Mouse (Mus musculus): Measurements from ENCODE around the gene Olfr1357. TPM values are rescaled to one million over a fixed set of nuclear protein-coding genes. Genes with fewer than 3 reads are reported as not detected.
A peak's percentile ranks its signal among the peaks of the same experiment; 100 is the strongest.
"Not testable (repeated sequence)": the region's sequence is repeated elsewhere in the genome, so short reads cannot be mapped to it uniquely, and the experiment has no call there.

Olfr1357 gene
- total RNA-seq (2014; rRNA removed) (not detected in 2 replicates), polyA plus RNA-seq (2012; rRNA removed) (not detected in 2 replicates)

DNA sequence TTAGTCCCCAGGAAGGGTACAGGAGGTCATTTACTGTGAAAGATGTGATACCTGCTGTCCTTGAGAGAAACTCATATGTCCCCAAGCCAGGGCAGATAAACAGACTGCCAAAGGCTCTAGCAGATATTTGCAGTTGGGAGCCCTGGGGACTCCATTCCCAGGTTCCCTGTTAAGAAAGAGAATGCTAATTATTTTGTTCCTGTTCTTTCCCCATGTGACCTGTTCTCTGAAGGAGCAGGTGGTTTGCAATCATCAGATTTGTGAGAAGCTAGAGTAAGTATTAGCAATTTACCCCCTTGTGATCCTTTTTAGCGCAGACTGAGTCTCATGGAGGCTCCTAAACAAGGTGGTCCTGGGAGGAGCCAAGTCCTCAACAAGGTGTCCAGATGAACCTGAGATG is at the start of gene Olfr1357:
Olfr1357 (minus strand) TSS at position 101 of the 400 bp plus-strand sequence.
- H3K4me3 ChIP-seq (ENCODE audit: insufficient read depth, low read depth, low read length), result no peak within 1 kb of the TSS
- no peaks in the 10 kb centered on the region; the same call in 1 of the 2 replicates for H3K27me3 ChIP-seq (ENCODE audit: control insufficient read depth, insufficient read depth, low read length)
- H3K27ac ChIP-seq (replicated peaks; ENCODE audit: insufficient read depth, low read depth, low read length), result no peak within 1 kb of the TSS
- DNase-seq (ENCODE audit: extremely low read depth, low read depth, low spot score), result no peak
- TF ChIP-seq POLR2A (IDR thresholded peaks at IDR 0.05; ENCODE audit: extremely low read depth, insufficient read depth, low read length) (no peak), CTCF (IDR thresholded peaks at IDR 0.05; ENCODE audit: low read depth, low read length) (no peak)
- 83% methylated on average over 1 of the region's 1 CpGs for WGBS
- no peaks in the 10 kb centered on the region for H3K36me3 ChIP-seq (ENCODE audit: control insufficient read depth, insufficient read depth, low read length)
- H3K9ac ChIP-seq (ENCODE audit: low read depth, low read length), result no peak within 1 kb of the TSS
- H3K4me1 ChIP-seq (ENCODE audit: control insufficient read depth, insufficient read depth, low read length), result peaks cover 7% of the 10 kb centered on the region; the same call in 1 of the 2 replicates
- no peaks in the 10 kb centered on the region for H3K79me2 ChIP-seq (ENCODE audit: control insufficient read depth, insufficient read depth, low read length)

DNA sequence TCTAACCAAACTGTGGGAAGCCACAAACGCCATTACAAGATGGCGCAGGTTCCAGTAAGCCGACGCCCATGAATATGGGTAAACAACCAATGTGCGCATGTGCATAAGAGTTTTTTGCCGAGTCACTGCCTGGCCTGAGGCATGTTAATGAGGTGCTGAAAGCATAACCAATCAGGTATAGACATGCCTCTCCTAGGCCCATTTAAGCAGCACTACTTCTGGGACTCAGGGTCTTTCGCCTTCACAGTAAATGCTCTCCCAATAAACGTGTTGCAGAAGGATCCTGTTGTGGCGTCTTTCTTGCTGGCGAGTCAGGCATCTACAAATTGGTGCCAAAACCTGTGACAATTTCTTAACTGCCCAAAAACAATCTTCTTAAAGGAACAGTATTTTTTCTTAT is 48.8 kb upstream of the Olfr1357 start:
- not testable (repeated sequence) for H3K4me1 ChIP-seq (ENCODE audit: control insufficient read depth, insufficient read depth, low read length); H3K4me3 ChIP-seq (ENCODE audit: insufficient read depth, low read depth, low read length); DNase-seq (ENCODE audit: extremely low read depth, low read depth, low spot score); H3K36me3 ChIP-seq (ENCODE audit: control insufficient read depth, insufficient read depth, low read length); H3K9ac ChIP-seq (ENCODE audit: low read depth, low read length); H3K79me2 ChIP-seq (ENCODE audit: control insufficient read depth, insufficient read depth, low read length); H3K27me3 ChIP-seq (ENCODE audit: control insufficient read depth, insufficient read depth, low read length); H3K27ac ChIP-seq (replicated peaks; ENCODE audit: insufficient read depth, low read depth, low read length)
- 94% methylated on average over 10 of the region's 10 CpGs for WGBS

DNA sequence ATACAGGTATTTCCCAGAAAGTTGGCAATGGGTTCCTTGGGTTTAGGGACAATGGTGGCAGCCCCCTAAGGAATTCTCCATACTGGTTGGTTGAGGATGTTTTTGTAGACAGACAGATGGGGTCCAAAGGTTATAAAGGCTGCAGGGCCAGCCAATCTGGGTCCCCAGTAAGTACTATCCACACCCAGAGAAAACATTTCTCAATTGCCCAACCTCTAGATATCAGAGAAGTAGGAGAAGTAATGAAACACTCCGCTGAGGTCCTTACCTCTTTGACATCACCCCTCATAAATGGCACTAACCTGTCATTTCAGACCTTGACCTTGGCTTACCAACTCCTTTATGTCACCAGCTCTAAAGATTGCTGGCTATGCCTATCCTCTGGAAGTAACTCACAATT is 46.7 kb upstream of the Olfr1357 start:
- no peak overlapping the region for H3K27ac ChIP-seq (replicated peaks; ENCODE audit: insufficient read depth, low read depth, low read length)
- H3K9ac ChIP-seq (ENCODE audit: low read depth, low read length), result no peak overlapping the region
- DNase-seq (ENCODE audit: extremely low read depth, low read depth, low spot score), result no peak
- no peaks in the 10 kb centered on the region for H3K27me3 ChIP-seq (ENCODE audit: control insufficient read depth, insufficient read depth, low read length)
- no peaks in the 10 kb centered on the region for H3K79me2 ChIP-seq (ENCODE audit: control insufficient read depth, insufficient read depth, low read length)
- 84% methylated on average over 1 of the region's 1 CpGs for WGBS
- no peaks in the 10 kb centered on the region for H3K36me3 ChIP-seq (ENCODE audit: control insufficient read depth, insufficient read depth, low read length)
- H3K4me1 ChIP-seq (ENCODE audit: control insufficient read depth, insufficient read depth, low read length), result no peaks in the 10 kb centered on the region
- no peak for TF ChIP-seq CTCF (IDR thresholded peaks at IDR 0.05; ENCODE audit: low read depth, low read length)
- TF ChIP-seq POLR2A (IDR thresholded peaks at IDR 0.05; ENCODE audit: extremely low read depth, insufficient read depth, low read length), result no peak
- H3K4me3 ChIP-seq (ENCODE audit: insufficient read depth, low read depth, low read length), result no peak overlapping the region

- Histone ChIP-seq H3K9ac (ENCODE audit: low read depth, low read length) (no peak overlapping the region), H3K4me1 (ENCODE audit: control insufficient read depth, insufficient read depth, low read length) (no peaks in the 10 kb centered on the region), H3K36me3 (ENCODE audit: control insufficient read depth, insufficient read depth, low read length) (no peaks in the 10 kb centered on the region), H3K27ac (replicated peaks; ENCODE audit: insufficient read depth, low read depth, low read length) (no peak overlapping the region), H3K27me3 (ENCODE audit: control insufficient read depth, insufficient read depth, low read length) (no peaks in the 10 kb centered on the region), H3K4me3 (ENCODE audit: insufficient read depth, low read depth, low read length) (no peak overlapping the region), H3K79me2 (ENCODE audit: control insufficient read depth, insufficient read depth, low read length) (no peaks in the 10 kb centered on the region)
- 50% methylated on average over 1 of the region's 1 CpGs for WGBS
- TF ChIP-seq CTCF (IDR thresholded peaks at IDR 0.05; ENCODE audit: low read depth, low read length) (no peak), POLR2A (IDR thresholded peaks at IDR 0.05; ENCODE audit: extremely low read depth, insufficient read depth, low read length) (no peak)
- no peak for DNase-seq (ENCODE audit: extremely low read depth, low read depth, low spot score)
Measured at GRCm38 (mm10) chr10:78661198-78661597, 43.3 kb upstream of the Olfr1357 start.

DNA sequence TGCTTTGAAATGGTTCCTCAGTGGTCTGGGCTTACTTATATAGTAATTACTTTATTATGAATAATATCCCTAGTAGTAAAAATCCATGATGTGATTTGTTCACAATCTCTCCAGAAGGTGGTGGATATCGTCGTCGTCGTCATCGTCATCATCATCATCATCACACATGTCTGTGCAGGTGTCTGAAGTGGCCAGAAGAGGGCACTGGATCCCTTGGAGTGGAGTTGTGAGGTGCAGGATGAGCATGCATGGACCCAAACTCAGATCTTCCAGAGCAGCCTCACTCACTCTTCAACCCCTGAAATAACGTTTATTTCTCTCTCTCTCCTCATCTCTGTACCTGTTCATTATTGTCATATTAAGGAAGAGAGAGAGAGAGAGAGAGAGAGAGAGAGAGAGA is 14.4 kb upstream of the Olfr1357 start:
- no peak overlapping the region for H3K27ac ChIP-seq (replicated peaks; ENCODE audit: insufficient read depth, low read depth, low read length)
- H3K4me3 ChIP-seq (ENCODE audit: insufficient read depth, low read depth, low read length), result no peak overlapping the region
- no peaks in the 10 kb centered on the region for H3K79me2 ChIP-seq (ENCODE audit: control insufficient read depth, insufficient read depth, low read length)
- H3K9ac ChIP-seq (ENCODE audit: low read depth, low read length), result no peak overlapping the region
- H3K36me3 ChIP-seq (ENCODE audit: control insufficient read depth, insufficient read depth, low read length), result no peaks in the 10 kb centered on the region
- H3K27me3 ChIP-seq (ENCODE audit: control insufficient read depth, insufficient read depth, low read length), result no peaks in the 10 kb centered on the region
- TF ChIP-seq CTCF (IDR thresholded peaks at IDR 0.05; ENCODE audit: low read depth, low read length) (peak; percentile 77), POLR2A (IDR thresholded peaks at IDR 0.05; ENCODE audit: extremely low read depth, insufficient read depth, low read length) (no peak)
- peak; percentile 30 for DNase-seq (ENCODE audit: extremely low read depth, low read depth, low spot score)
- H3K4me1 ChIP-seq (ENCODE audit: control insufficient read depth, insufficient read depth, low read length), result no peaks in the 10 kb centered on the region
- WGBS, result 12% methylated on average over 6 of the region's 6 CpGs

GRCm38 (mm10) chr10:78630194-78630593 is 12.3 kb upstream of the Olfr1357 start:
- 75% methylated on average over 4 of the region's 4 CpGs for WGBS
- H3K9ac ChIP-seq (ENCODE audit: low read depth, low read length), result no peak overlapping the region
- no peak overlapping the region for H3K27ac ChIP-seq (replicated peaks; ENCODE audit: insufficient read depth, low read depth, low read length)
- TF ChIP-seq CTCF (IDR thresholded peaks at IDR 0.05; ENCODE audit: low read depth, low read length) (no peak), POLR2A (IDR thresholded peaks at IDR 0.05; ENCODE audit: extremely low read depth, insufficient read depth, low read length) (no peak)
- no peaks in the 10 kb centered on the region for H3K27me3 ChIP-seq (ENCODE audit: control insufficient read depth, insufficient read depth, low read length)
- H3K36me3 ChIP-seq (ENCODE audit: control insufficient read depth, insufficient read depth, low read length), result no peaks in the 10 kb centered on the region
- no peaks in the 10 kb centered on the region for H3K4me1 ChIP-seq (ENCODE audit: control insufficient read depth, insufficient read depth, low read length)
- H3K4me3 ChIP-seq (ENCODE audit: insufficient read depth, low read depth, low read length), result no peak overlapping the region
- DNase-seq (ENCODE audit: extremely low read depth, low read depth, low spot score), result no peak
- no peaks in the 10 kb centered on the region for H3K79me2 ChIP-seq (ENCODE audit: control insufficient read depth, insufficient read depth, low read length)

DNA sequence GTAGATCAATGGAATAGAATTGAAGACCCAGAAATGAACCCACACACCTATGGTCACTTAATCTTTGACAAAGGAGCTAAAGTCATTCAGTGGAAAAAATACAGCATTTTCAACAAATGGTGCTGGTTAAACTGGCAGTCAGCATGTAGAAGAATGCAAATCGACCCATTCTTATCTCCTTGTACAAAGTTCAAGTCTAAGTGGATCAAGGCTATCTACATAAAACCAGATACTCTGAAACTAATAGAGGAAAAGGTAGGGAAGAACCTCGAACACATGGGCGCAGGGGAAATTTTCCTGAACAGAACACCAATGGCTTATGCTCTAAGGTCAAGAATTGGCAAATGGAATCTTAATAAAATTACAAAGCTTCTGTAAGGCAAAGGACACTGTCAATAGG is 5.3 kb upstream of the Olfr1357 start:
- peak; percentile 66 for DNase-seq (ENCODE audit: extremely low read depth, low read depth, low spot score)
- H3K27me3 ChIP-seq (ENCODE audit: control insufficient read depth, insufficient read depth, low read length); H3K27ac ChIP-seq (replicated peaks; ENCODE audit: insufficient read depth, low read depth, low read length); H3K36me3 ChIP-seq (ENCODE audit: control insufficient read depth, insufficient read depth, low read length); H3K4me1 ChIP-seq (ENCODE audit: control insufficient read depth, insufficient read depth, low read length); H3K79me2 ChIP-seq (ENCODE audit: control insufficient read depth, insufficient read depth, low read length); H3K4me3 ChIP-seq (ENCODE audit: insufficient read depth, low read depth, low read length); H3K9ac ChIP-seq (ENCODE audit: low read depth, low read length): not testable (repeated sequence)
- 24% methylated on average over 3 of the region's 3 CpGs for WGBS
